8 mouse cellular contexts compared by ENCODE assay signal in the genomic region with DNA sequence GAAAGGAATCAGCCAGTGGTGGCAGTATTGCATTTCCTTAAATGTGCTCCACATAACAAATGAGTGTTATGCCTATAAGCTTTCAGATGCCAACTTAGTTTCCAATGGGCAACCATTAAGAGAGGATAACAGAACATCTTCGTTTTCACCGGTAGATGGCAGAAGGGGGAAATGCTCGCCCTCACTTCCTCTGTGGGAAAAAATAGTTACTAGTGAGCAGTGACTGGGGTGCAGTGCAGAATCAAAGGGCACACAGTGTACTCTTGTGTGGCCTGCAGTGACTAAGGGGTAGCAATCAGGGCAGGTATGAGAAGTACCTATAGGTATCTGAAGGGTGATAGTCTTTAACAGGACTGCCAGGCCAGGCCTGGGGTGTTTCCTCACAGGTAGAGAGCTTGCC. TPM values are rescaled to one million over a fixed set of nuclear protein-coding genes. Genes with fewer than 3 reads are reported as not detected.
A peak's percentile ranks its signal among the peaks of the same experiment; 100 is the strongest.
DNase-seq lines count a peak whose midpoint lies in the region; ATAC-seq and TF ChIP-seq lines count a peak whose summit lies in the region.

No protein-coding gene starts in this region.

- peaks cover 4% of the 10 kb centered on the region; the same call in 1 of the 2 replicates for H3K4me1 ChIP-seq in kidney, embryonic 14.5 days (ENCODE audit: control insufficient read depth, insufficient read depth, low read length)
- no peaks in the 10 kb centered on the region for H3K4me1 ChIP-seq in E14TG2a.4 (replicated peaks; ENCODE audit: low read depth, low read length)
- H3K4me1 ChIP-seq in lung, embryonic 15.5 days: peaks cover 29% of the 10 kb centered on the region
- H3K4me1 ChIP-seq in stomach, embryonic 15.5 days: no peaks in the 10 kb centered on the region; the same call in 1 of the 2 replicates

- DNase-seq in kidney, adult 18-20 months: peak; percentile 38
- DNase-seq in brain, embryonic 14.5 days (ENCODE audit: low read depth): peak; percentile 72
- DNase-seq in urinary bladder, postnatal 10 days (ENCODE audit: low spot score): no peak

- H3K27me3 ChIP-seq in kidney, embryonic 14.5 days (ENCODE audit: control insufficient read depth, insufficient read depth, low read length): no peaks in the 10 kb centered on the region
- no peaks in the 10 kb centered on the region for H3K27me3 ChIP-seq in E14TG2a.4 (ENCODE audit: insufficient read depth, low read length)
- no peaks in the 10 kb centered on the region for H3K27me3 ChIP-seq in lung, embryonic 15.5 days
- H3K27me3 ChIP-seq in stomach, embryonic 15.5 days (replicated peaks): no peaks in the 10 kb centered on the region

- H3K27ac ChIP-seq in kidney, embryonic 14.5 days (ENCODE audit: low read depth, low read length): no peak overlapping the region
- no peak overlapping the region; the same call in 1 of the 2 replicates for H3K27ac ChIP-seq in lung, embryonic 15.5 days
- no peak overlapping the region for H3K27ac ChIP-seq in stomach, embryonic 15.5 days

- WGBS in kidney, embryonic 14.5 days: 9% methylated on average over 3 of the region's 3 CpGs
- 14% methylated on average over 3 of the region's 3 CpGs for WGBS in lung, embryonic 15.5 days
- 3% methylated on average over 3 of the region's 3 CpGs for WGBS in stomach, embryonic 15.5 days

- ATAC-seq in kidney, embryonic 14.5 days (ENCODE audit: low FRiP score, low TSS enrichment): no peak
- peak; percentile 75 to 88 for ATAC-seq in hematopoietic stem cell, adult 5-6 weeks (replicated peaks in 1 of 2; ENCODE audit: insufficient read depth in 1 of 2, low FRiP score in 2 of 2, low TSS enrichment in 1 of 2, low read depth in 1 of 2, poor library complexity in 2 of 2, severe bottlenecking in 2 of 2)
- ATAC-seq in lung, embryonic 15.5 days (ENCODE audit: borderline replicate concordance, extremely low read depth, low FRiP score, low TSS enrichment): peak; percentile 60
- ATAC-seq in stomach, embryonic 15.5 days (ENCODE audit: insufficient read depth, low FRiP score, low read depth): 0 out of 2 replicates have a peak, but pooled peaks have one; percentile 58

- peak; percentile 34 for TF ChIP-seq CTCF in E14TG2a.4 (conservative IDR thresholded peaks at IDR 0.05; ENCODE audit: low read length)
- TF ChIP-seq CTCF in brain, embryonic 14.5 days (IDR thresholded peaks at IDR 0.05; ENCODE audit: borderline replicate concordance, extremely low read depth, insufficient read depth, insufficient read length): peak; percentile 60; the same call in 1 of the 2 replicates

- peaks cover 35% of the 10 kb centered on the region for H3K36me3 ChIP-seq in kidney, embryonic 14.5 days (ENCODE audit: control insufficient read depth, insufficient read depth, low read length)
- peaks cover 32% of the 10 kb centered on the region for H3K36me3 ChIP-seq in E14TG2a.4 (ENCODE audit: insufficient read depth, low read length)
- H3K36me3 ChIP-seq in lung, embryonic 15.5 days: peaks cover 29% of the 10 kb centered on the region
- peaks cover 28% of the 10 kb centered on the region for H3K36me3 ChIP-seq in stomach, embryonic 15.5 days

- TF ChIP-seq POLR2A in brain, embryonic 14.5 days (IDR thresholded peaks at IDR 0.05; ENCODE audit: borderline replicate concordance, extremely low read depth, insufficient read depth, insufficient read length, poor library complexity, severe bottlenecking): no peak

- H3K4me3 ChIP-seq in kidney, embryonic 14.5 days (ENCODE audit: low read length): no peak overlapping the region
- H3K4me3 ChIP-seq in E14TG2a.4 (replicated peaks; ENCODE audit: low read length): no peak overlapping the region
- H3K4me3 ChIP-seq in lung, embryonic 15.5 days: no peak overlapping the region
- no peak overlapping the region for H3K4me3 ChIP-seq in stomach, embryonic 15.5 days (replicated peaks)

- no peak overlapping the region for H3K9ac ChIP-seq in kidney, embryonic 14.5 days (ENCODE audit: low read depth, low read length)
- H3K9ac ChIP-seq in lung, embryonic 15.5 days: no peak overlapping the region
- H3K9ac ChIP-seq in stomach, embryonic 15.5 days: no peak overlapping the region

- no peaks in the 10 kb centered on the region for H3K9me3 ChIP-seq in kidney, embryonic 14.5 days (ENCODE audit: control insufficient read depth, low read length)
- H3K9me3 ChIP-seq in E14TG2a.4 (ENCODE audit: low read length): no peaks in the 10 kb centered on the region
- H3K9me3 ChIP-seq in lung, embryonic 15.5 days: no peaks in the 10 kb centered on the region
- H3K9me3 ChIP-seq in stomach, embryonic 15.5 days: no peaks in the 10 kb centered on the region

- H3K4me2 ChIP-seq in kidney, embryonic 14.5 days (replicated peaks; ENCODE audit: low read depth, low read length): no peak overlapping the region
- H3K4me2 ChIP-seq in lung, embryonic 15.5 days: no peak overlapping the region
- no peak overlapping the region for H3K4me2 ChIP-seq in stomach, embryonic 15.5 days

RNA-seq across cellular contexts. Expression of a gene that starts 14.8 kb away (rescaled TPM):
- polyA plus RNA-seq in kidney, embryonic 14.5 days (2014; fragmentation: Nextera tagmentation; extraction: Ambion mirVana): 106 and 117 TPM in 2 replicates
- 74.4 and 86.3 TPM in 2 replicates for polyA plus RNA-seq in brain, embryonic 14.5 days (2012; rRNA removed)
- total RNA-seq in hematopoietic stem cell, adult 5-6 weeks (2017): 127 and 132 TPM in 2 replicates
- polyA plus RNA-seq in lung, embryonic 15.5 days (2015; fragmentation: Nextera tagmentation; extraction: Ambion mirVana): 123 and 125 TPM in 2 replicates
- polyA plus RNA-seq in stomach, embryonic 15.5 days (2015; fragmentation: Nextera tagmentation; extraction: Ambion mirVana): 98.2 and 99.2 TPM in 2 replicates

RNA-seq across cellular contexts. Expression of a gene that starts 39.2 kb away (rescaled TPM):
- 12.5 and 15.8 TPM in 2 replicates for polyA plus RNA-seq in kidney, embryonic 14.5 days (2014; fragmentation: Nextera tagmentation; extraction: Ambion mirVana)
- 0.18 and 0.48 TPM in 2 replicates for polyA plus RNA-seq in brain, embryonic 14.5 days (2012; rRNA removed)
- total RNA-seq in hematopoietic stem cell, adult 5-6 weeks (2017): 0.84 TPM in 1 of 2 replicates, not detected in the other
- polyA plus RNA-seq in lung, embryonic 15.5 days (2015; fragmentation: Nextera tagmentation; extraction: Ambion mirVana): 72.4 and 85.7 TPM in 2 replicates
- polyA plus RNA-seq in stomach, embryonic 15.5 days (2015; fragmentation: Nextera tagmentation; extraction: Ambion mirVana): 12.2 and 13.9 TPM in 2 replicates

RNA-seq across cellular contexts. Expression of a gene that starts 44.7 kb away (rescaled TPM):
- polyA plus RNA-seq in kidney, embryonic 14.5 days (2014; fragmentation: Nextera tagmentation; extraction: Ambion mirVana): 4.4 and 4.6 TPM in 2 replicates
- 2.2 and 2.8 TPM in 2 replicates for polyA plus RNA-seq in brain, embryonic 14.5 days (2012; rRNA removed)
- total RNA-seq in hematopoietic stem cell, adult 5-6 weeks (2017): 0.94 and 2.0 TPM in 2 replicates
- polyA plus RNA-seq in lung, embryonic 15.5 days (2015; fragmentation: Nextera tagmentation; extraction: Ambion mirVana): 1.5 and 1.7 TPM in 2 replicates
- 3.2 and 3.7 TPM in 2 replicates for polyA plus RNA-seq in stomach, embryonic 15.5 days (2015; fragmentation: Nextera tagmentation; extraction: Ambion mirVana)
